Comparison of ENCODE assay signal across 21 mouse cellular contexts in the genomic region with DNA sequence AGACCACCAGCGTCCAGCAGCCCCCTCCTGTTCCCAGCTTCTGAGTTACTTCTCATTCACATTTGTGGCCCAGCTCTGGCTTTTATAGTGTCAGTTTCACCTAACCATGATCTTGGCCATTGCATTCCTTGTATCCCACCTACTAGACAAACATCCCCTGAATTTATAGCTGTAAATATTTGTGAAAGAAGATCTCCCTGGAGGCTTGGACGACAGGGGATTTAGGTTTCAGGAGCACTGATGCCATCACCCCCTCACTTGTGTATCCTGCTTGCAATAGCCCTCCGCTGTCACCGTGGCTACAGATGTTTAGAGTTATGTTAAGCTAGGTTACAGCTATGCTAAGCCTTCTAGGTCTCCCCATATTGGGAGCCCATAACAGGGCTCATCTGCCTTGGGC.
DNase-seq lines count a peak whose midpoint lies in the region; ATAC-seq lines count a peak whose summit lies in the region.
"Had no signal": no experiment of that assay in that cellular context is flagged by ENCODE, and none has a peak within 500 bp of the region (broad histone marks: within the 10 kb centered on the region; RNA-seq: fewer than 3 reads in every experiment).

No protein-coding gene starts in this region.

- no peaks in the 10 kb centered on the region for H3K27me3 ChIP-seq in kidney, embryonic 14.5 days (ENCODE audit: control insufficient read depth, insufficient read depth, low read length)
- no peaks in the 10 kb centered on the region for H3K27me3 ChIP-seq in kidney, embryonic 16.5 days (ENCODE audit: insufficient read depth, low read length)
- H3K27me3 ChIP-seq: embryonic facial prominence, embryonic 13.5 days; embryonic facial prominence, embryonic 15.5 days; forebrain, embryonic 12.5 days had no signal

- H3K36me3 ChIP-seq in kidney, embryonic 14.5 days (ENCODE audit: control insufficient read depth, insufficient read depth, low read length): no peaks in the 10 kb centered on the region
- no peaks in the 10 kb centered on the region for H3K36me3 ChIP-seq in kidney, embryonic 16.5 days (ENCODE audit: insufficient read depth, low read length)
- H3K36me3 ChIP-seq: embryonic facial prominence, embryonic 13.5 days; embryonic facial prominence, embryonic 15.5 days; forebrain, embryonic 10.5 days; forebrain, embryonic 12.5 days had no signal

- DNase-seq in kidney, adult 18-20 months: no peak
- DNase-seq in kidney, postnatal 4 days: no peak
- DNase-seq: adrenal gland, adult 2 months; adrenal gland, postnatal 10 days; adrenal gland, postnatal 25 days; cerebellum, adult 11 months; cerebellum, adult 18-20 months; cerebellum, adult 8-10 months; cerebellum, adult 9-11 months; cerebellum, postnatal 14 days; cerebellum, postnatal 36 days; embryo, embryonic 11 days had no signal

- H3K27ac ChIP-seq in kidney, embryonic 14.5 days (ENCODE audit: low read depth, low read length): no peak overlapping the region
- no peak overlapping the region for H3K27ac ChIP-seq in kidney, embryonic 16.5 days (ENCODE audit: low read length)
- H3K27ac ChIP-seq: embryonic facial prominence, embryonic 13.5 days; embryonic facial prominence, embryonic 15.5 days; forebrain, embryonic 10.5 days; forebrain, embryonic 12.5 days had no signal

- peaks cover 5% of the 10 kb centered on the region for H3K4me1 ChIP-seq in kidney, embryonic 14.5 days (ENCODE audit: control insufficient read depth, insufficient read depth, low read length)
- peaks cover 9% of the 10 kb centered on the region for H3K4me1 ChIP-seq in kidney, embryonic 16.5 days (ENCODE audit: insufficient read depth, low read length)

- no peaks in the 10 kb centered on the region for H3K9me3 ChIP-seq in kidney, embryonic 14.5 days (ENCODE audit: control insufficient read depth, low read length)
- H3K9me3 ChIP-seq in kidney, embryonic 16.5 days (ENCODE audit: low read length): peaks cover 3% of the 10 kb centered on the region; the same call in 1 of the 2 replicates
- H3K9me3 ChIP-seq: embryonic facial prominence, embryonic 15.5 days; forebrain, embryonic 12.5 days had no signal

- ATAC-seq in kidney, embryonic 14.5 days (ENCODE audit: low FRiP score, low TSS enrichment): peak; percentile 67; the same call in 1 of the 2 replicates
- ATAC-seq in kidney, embryonic 16.5 days (ENCODE audit: low FRiP score, low TSS enrichment): peak; percentile 66
- ATAC-seq: forebrain, embryonic 14.5 days; forebrain, embryonic 16.5 days had no signal

- no peak overlapping the region for H3K9ac ChIP-seq in kidney, embryonic 14.5 days (ENCODE audit: low read depth, low read length)
- H3K9ac ChIP-seq in kidney, embryonic 16.5 days (replicated peaks; ENCODE audit: low read length): no peak overlapping the region
- H3K9ac ChIP-seq: embryonic facial prominence, embryonic 13.5 days; embryonic facial prominence, embryonic 15.5 days; forebrain, embryonic 12.5 days had no signal

- no peak overlapping the region for H3K4me3 ChIP-seq in kidney, embryonic 14.5 days (ENCODE audit: low read length)
- H3K4me3 ChIP-seq in kidney, embryonic 16.5 days (ENCODE audit: low read length): no peak overlapping the region
- H3K4me3 ChIP-seq: embryonic facial prominence, embryonic 13.5 days; embryonic facial prominence, embryonic 15.5 days; erythroblast, embryonic 14.5 days; forebrain, embryonic 10.5 days; forebrain, embryonic 12.5 days had no signal

- WGBS in kidney, embryonic 14.5 days: 19% methylated on average over 4 of the region's 4 CpGs
- WGBS in kidney, embryonic 16.5 days: 17% methylated on average over 4 of the region's 4 CpGs

- H3K4me2 ChIP-seq in kidney, embryonic 14.5 days (replicated peaks; ENCODE audit: low read depth, low read length): no peak overlapping the region
- no peak overlapping the region for H3K4me2 ChIP-seq in kidney, embryonic 16.5 days (replicated peaks; ENCODE audit: low read depth, low read length)
- H3K4me2 ChIP-seq: embryonic facial prominence, embryonic 13.5 days; embryonic facial prominence, embryonic 15.5 days; forebrain, embryonic 12.5 days had no signal
